Mouse (Mus musculus): ENCODE measurements at regions not wholly inside any gene's neighbourhood (a gene's known extent, or its start where the extent isn't known, plus 50 kb on each side); places are given as distances from the start of the nearest gene placed in this dataset.

GRCm38 (mm10) chr2:39835370-39835769, 609.1 kb upstream of the Ppp6c start:
- no peak for DNase-seq (ENCODE audit: low spot score in 2 of 2)

- no peak for DNase-seq (ENCODE audit: low spot score in 2 of 2)
Observed at GRCm38 (mm10) chr2:39823851-39824250, 597.6 kb upstream of the Ppp6c start.

- peak in 1 of 2 experiments; percentile 11 for DNase-seq (ENCODE audit: low spot score in 2 of 2)
Observed at GRCm38 (mm10) chr2:39806681-39807080, 580.4 kb upstream of the Ppp6c start.

Data from spleen, postnatal 10 days (tissue).